Mouse (Mus musculus) frontal cortex, postnatal 25 days (tissue): ENCODE results near the gene Gprc5b.

ENCODE experiments used
- DNase-seq, 2 experiments: peaks; one replicate each; pipeline ENCODE4 v3.0.0; 2022; ENCODE audit warnings: low spot score in 2 of 2

The Gprc5b gene

GRCm38 (mm10) chr7:118995007-118995406, at the start of gene Gprc5b:
Gene Gprc5b (minus strand): TSS chr7:118995211.
- peak in 1 of 2 experiments; percentile 59 for DNase-seq

- DNase-seq = no peak
Measured at GRCm38 (mm10) chr7:119041502-119041901, 46.5 kb upstream of the Gprc5b start.

GRCm38 (mm10) chr7:119037581-119037980, 42.6 kb upstream of the Gprc5b start:
- DNase-seq = no peak

GRCm38 (mm10) chr7:119034243-119034961, 39.4 kb upstream of the Gprc5b start:
- DNase-seq = no peak

- peak; percentile 63 to 67 for DNase-seq
Measured at GRCm38 (mm10) chr7:119023394-119023921, 28.4 kb upstream of the Gprc5b start.

- no peak for DNase-seq
Measured at GRCm38 (mm10) chr7:119022238-119023156, 27.5 kb upstream of the Gprc5b start.

- DNase-seq = no peak
Measured at GRCm38 (mm10) chr7:119019537-119019936, 24.5 kb upstream of the Gprc5b start.

GRCm38 (mm10) chr7:119015736-119016135, 20.7 kb upstream of the Gprc5b start:
- peak; percentile 19 to 24 for DNase-seq

GRCm38 (mm10) chr7:119010854-119011529, 16.0 kb upstream of the Gprc5b start:
- DNase-seq = peak; percentile 81 to 92

- DNase-seq = no peak
Measured at GRCm38 (mm10) chr7:119002501-119002900, 7.5 kb upstream of the Gprc5b start.

GRCm38 (mm10) chr7:119001965-119002364, 7.0 kb upstream of the Gprc5b start:
- no peak for DNase-seq

- no peak for DNase-seq
Measured at GRCm38 (mm10) chr7:118999857-119000256, 4.8 kb upstream of the Gprc5b start.

- DNase-seq = peak; percentile 88 to 89
Measured at GRCm38 (mm10) chr7:118996137-118996837, 1.3 kb upstream of the Gprc5b start.

- DNase-seq = no peak
Measured at GRCm38 (mm10) chr7:118995671-118996070, 660 bp upstream of the Gprc5b start.

GRCm38 (mm10) chr7:118994231-118994842, 674 bp downstream of the Gprc5b start:
- DNase-seq = no peak

- DNase-seq = no peak
Measured at GRCm38 (mm10) chr7:118993597-118994230, 1.3 kb downstream of the Gprc5b start.

- DNase-seq = no peak
Measured at GRCm38 (mm10) chr7:118992623-118993405, 2.2 kb downstream of the Gprc5b start.

- no peak for DNase-seq
Measured at GRCm38 (mm10) chr7:118992080-118992560, 2.9 kb downstream of the Gprc5b start.

GRCm38 (mm10) chr7:118991341-118991884, 3.6 kb downstream of the Gprc5b start:
- DNase-seq = no peak
